Mouse (Mus musculus) ES-Bruce4 (cell line): Measurements from ENCODE around the gene Ceacam19. TPM values are rescaled to one million over a fixed set of nuclear protein-coding genes. Genes with fewer than 3 reads are reported as not detected.
A peak's percentile ranks its signal among the peaks of the same experiment; 100 is the strongest.

Experiments
- H3K27ac ChIP-seq: 2 replicates; pipeline ENCODE4 v1.5.1; 2012; ENCODE audit warnings: low read length, inconsistent platforms; ENCODE audit not compliant: insufficient read depth
- H3K27me3 ChIP-seq: 2 replicates; pipeline ENCODE4 v1.6.1; 2012; ENCODE audit warnings: mild to moderate bottlenecking, low read length, inconsistent platforms; ENCODE audit not compliant: control insufficient read depth, poor library complexity, insufficient read depth, severe bottlenecking
- H3K36me3 ChIP-seq: 2 replicates; pipeline ENCODE4 v1.6.1; 2012; ENCODE audit warnings: inconsistent platforms, mild to moderate bottlenecking, low read length, moderate library complexity; ENCODE audit not compliant: control insufficient read depth, poor library complexity, insufficient read depth, severe bottlenecking
- H3K4me1 ChIP-seq: one replicate; pipeline ENCODE4 v1.8.1; 2011; ENCODE audit warnings: low read length; ENCODE audit not compliant: control insufficient read depth, insufficient read depth
- H3K4me3 ChIP-seq: 2 replicates; pipeline ENCODE4 v1.5.1; 2011; ENCODE audit warnings: low read depth, mild to moderate bottlenecking, low read length
- H3K9ac ChIP-seq: 2 replicates; pipeline ENCODE4 v1.6.1; 2012; ENCODE audit warnings: low read depth, mild to moderate bottlenecking, inconsistent platforms; ENCODE audit not compliant: poor library complexity, severe bottlenecking
- H3K9me3 ChIP-seq: replicated peaks from 2 replicates; pipeline ENCODE4 v1.6.1; 2012; ENCODE audit warnings: mild to moderate bottlenecking, low read length, inconsistent platforms; ENCODE audit not compliant: control insufficient read depth, poor library complexity, insufficient read depth, severe bottlenecking
- CTCF ChIP-seq: IDR thresholded peaks from one replicate; pipeline ENCODE4 v1.8.1; 2011; ENCODE audit warnings: low read depth, low read length
- EP300 ChIP-seq: IDR thresholded peaks from 2 replicates; pipeline ENCODE4 v1.6.1; 2011; ENCODE audit warnings: low read depth, low read length; ENCODE audit not compliant: insufficient read depth
- POLR2A ChIP-seq: IDR thresholded peaks from one replicate; pipeline ENCODE4 v1.8.1; 2011; ENCODE audit warnings: low read length; ENCODE audit not compliant: insufficient read depth
- polyA plus RNA-seq: library from polyadenylated mRNA; stranded (reverse); fragments of >200 nt; gene quantifications from 2 replicates; pipeline ENCODE4 v1.2.4, GENCODE M21; 2011; ENCODE audit warnings: low read depth; ENCODE audit not compliant: missing spikeins, insufficient read depth, insufficient read length

Ceacam19 gene
- polyA plus RNA-seq, 1 experiment = not detected

GRCm38 (mm10) chr7:19841686-19842413 is 45.9 kb downstream of the Ceacam19 start:
- Histone ChIP-seq H3K27ac (no peak overlapping the region), H3K9ac (no peak overlapping the region), H3K36me3 (no peaks in the 10 kb centered on the region), H3K9me3 (no peaks in the 10 kb centered on the region), H3K4me1 (no peaks in the 10 kb centered on the region), H3K4me3 (no peak overlapping the region), H3K27me3 (no peaks in the 10 kb centered on the region)
- TF ChIP-seq POLR2A (no peak), CTCF (no peak), EP300 (no peak)

- H3K27ac ChIP-seq = no peak overlapping the region
- no peak overlapping the region for H3K9ac ChIP-seq
- no peaks in the 10 kb centered on the region for H3K27me3 ChIP-seq
- no peaks in the 10 kb centered on the region for H3K36me3 ChIP-seq
- H3K4me3 ChIP-seq = no peak overlapping the region
- TF ChIP-seq CTCF (no peak), POLR2A (no peak), EP300 (no peak)
- H3K9me3 ChIP-seq = no peaks in the 10 kb centered on the region
- no peaks in the 10 kb centered on the region for H3K4me1 ChIP-seq
Observed at GRCm38 (mm10) chr7:19840936-19841335, 46.8 kb downstream of the Ceacam19 start.

GRCm38 (mm10) chr7:19840371-19840770 is 47.4 kb downstream of the Ceacam19 start:
- no peaks in the 10 kb centered on the region for H3K36me3 ChIP-seq
- H3K9me3 ChIP-seq = no peaks in the 10 kb centered on the region
- no peaks in the 10 kb centered on the region for H3K27me3 ChIP-seq
- no peaks in the 10 kb centered on the region for H3K4me1 ChIP-seq
- TF ChIP-seq EP300 (no peak), POLR2A (no peak), CTCF (no peak)
- H3K27ac ChIP-seq = no peak overlapping the region
- H3K4me3 ChIP-seq = no peak overlapping the region
- no peak overlapping the region for H3K9ac ChIP-seq

GRCm38 (mm10) chr7:19836843-19837242 is 50.9 kb downstream of the Ceacam19 start:
- Histone ChIP-seq H3K27me3 (no peaks in the 10 kb centered on the region), H3K9ac (no peak overlapping the region), H3K36me3 (no peaks in the 10 kb centered on the region), H3K4me3 (no peak overlapping the region), H3K4me1 (no peaks in the 10 kb centered on the region), H3K27ac (no peak overlapping the region), H3K9me3 (no peaks in the 10 kb centered on the region)
- no peak for TF ChIP-seq CTCF
- TF ChIP-seq POLR2A = no peak
- TF ChIP-seq EP300 = no peak

- TF ChIP-seq POLR2A = no peak
- peak; percentile 9 for TF ChIP-seq CTCF
- TF ChIP-seq EP300 = no peak
- H3K36me3 ChIP-seq = no peaks in the 10 kb centered on the region
- no peak overlapping the region for H3K4me3 ChIP-seq
- H3K9ac ChIP-seq = no peak overlapping the region
- H3K9me3 ChIP-seq = no peaks in the 10 kb centered on the region
- H3K27me3 ChIP-seq = no peaks in the 10 kb centered on the region
- H3K4me1 ChIP-seq = peaks cover 2% of the 10 kb centered on the region
- H3K27ac ChIP-seq = no peak overlapping the region
Observed at GRCm38 (mm10) chr7:19834055-19834454, 53.7 kb downstream of the Ceacam19 start.

GRCm38 (mm10) chr7:19831837-19832236 is 55.9 kb downstream of the Ceacam19 start:
- Histone ChIP-seq H3K27me3 (no peaks in the 10 kb centered on the region), H3K4me3 (no peak overlapping the region), H3K27ac (no peak overlapping the region), H3K36me3 (no peaks in the 10 kb centered on the region), H3K9me3 (no peaks in the 10 kb centered on the region), H3K9ac (no peak overlapping the region), H3K4me1 (peaks cover 3% of the 10 kb centered on the region)
- TF ChIP-seq POLR2A = no peak
- TF ChIP-seq CTCF = no peak
- TF ChIP-seq EP300 = no peak
